Mouse (Mus musculus): ENCODE results near the gene Tusc2.
"Not testable (repeated sequence)": the region's sequence is repeated elsewhere in the genome, so short reads cannot be mapped to it uniquely, and the experiment has no call there.

DNA sequence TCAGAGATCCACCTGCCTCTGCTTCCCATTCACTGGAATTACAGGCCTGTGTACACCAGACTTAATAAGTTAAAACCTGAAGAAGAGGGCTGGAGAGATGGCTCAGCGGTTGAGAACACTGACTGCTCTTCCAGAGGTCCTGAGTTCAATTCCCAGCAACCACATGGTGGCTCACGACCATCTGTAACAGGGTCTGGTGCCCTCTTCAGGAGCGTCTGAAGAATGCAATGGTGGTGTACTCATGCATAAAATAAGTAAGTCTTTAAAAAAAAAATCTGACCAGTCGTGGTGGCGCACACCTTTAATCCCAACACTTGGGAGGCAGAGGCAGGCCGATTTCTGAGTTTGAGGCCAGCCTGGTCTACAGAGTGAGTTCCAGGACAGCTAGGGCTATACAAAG, 10.7 kb downstream of the Tusc2 start:
- TF ChIP-seq CTCF (conservative IDR thresholded peaks at IDR 0.05; ENCODE audit: insufficient read depth, insufficient read length, low read depth, low read length); POLR2A (IDR thresholded peaks at IDR 0.05; ENCODE audit: low read depth, low read length): not testable (repeated sequence)

Data from kidney, adult 2 months (tissue).